Mouse (Mus musculus): ENCODE results near the gene Pycard.
"Not testable (repeated sequence)": the region's sequence is repeated elsewhere in the genome, so short reads cannot be mapped to it uniquely, and the experiment has no call there.

The Pycard gene

DNA sequence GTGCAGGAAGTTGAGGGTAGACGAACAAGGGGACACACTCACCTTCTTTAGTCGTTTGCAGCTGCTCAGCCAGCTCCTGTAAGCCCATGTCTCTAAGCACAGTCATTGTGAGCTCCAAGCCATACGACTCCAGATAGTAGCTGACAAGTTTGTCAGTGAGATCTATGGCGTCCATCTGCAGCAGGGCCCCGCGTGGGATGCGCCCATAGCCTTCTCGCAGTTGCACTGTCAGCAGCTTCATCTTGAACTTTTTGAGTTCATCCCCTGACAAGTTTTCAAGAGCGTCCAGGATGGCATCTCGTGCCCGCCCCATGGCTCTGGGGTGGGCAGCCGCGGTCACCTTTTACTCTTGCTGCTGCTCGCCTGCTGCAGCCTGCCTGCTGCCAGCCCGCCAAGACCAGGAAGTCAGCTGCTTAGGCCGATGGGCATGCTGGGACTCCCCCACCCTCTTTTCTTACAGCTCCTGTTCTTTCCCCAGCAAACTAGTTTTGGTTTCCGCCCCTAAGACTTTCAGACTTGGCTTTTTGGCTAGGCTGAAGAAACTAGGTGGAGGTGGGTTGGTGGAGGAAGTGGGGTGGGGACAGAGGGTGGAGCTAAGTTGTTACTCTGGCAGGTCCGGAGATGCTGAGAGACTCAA lies at the start of gene Pycard:
TSS of gene Pycard (minus strand) at position 527 of the 637 bp plus-strand sequence.
- DNase-seq = no peak

DNA sequence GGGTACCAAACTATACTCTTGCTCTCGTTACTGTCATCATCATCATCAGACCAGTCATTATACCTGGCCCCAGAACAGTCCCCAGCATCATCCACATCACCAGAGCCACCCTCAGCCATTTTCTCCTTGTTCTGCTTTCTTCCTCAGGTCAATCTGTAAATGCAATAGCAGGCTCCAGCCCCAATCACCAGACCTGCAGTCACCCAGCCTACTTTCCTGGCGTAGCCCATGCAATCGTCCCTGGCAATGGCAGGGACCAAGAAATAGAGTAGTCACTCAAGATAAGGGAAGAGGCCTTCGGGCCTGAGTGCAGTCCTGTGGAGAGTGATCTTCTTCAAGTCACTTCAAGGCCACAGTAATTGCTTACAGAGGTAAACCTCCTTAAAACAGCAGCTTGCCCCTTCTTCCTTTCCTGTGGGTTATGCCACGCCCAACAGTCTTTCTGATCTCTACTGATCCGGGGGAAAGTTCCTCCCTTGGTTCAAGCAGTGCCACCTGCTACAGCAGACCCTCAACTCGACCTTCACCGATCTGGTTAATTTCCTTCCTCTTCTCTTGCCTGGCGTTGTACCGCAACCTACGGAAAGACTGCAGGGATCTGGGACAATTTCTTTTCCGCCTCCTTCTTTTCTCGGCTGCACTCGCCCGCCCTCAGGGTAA lies 48.6 kb upstream of the Pycard start:
- not testable (repeated sequence) for DNase-seq

DNA sequence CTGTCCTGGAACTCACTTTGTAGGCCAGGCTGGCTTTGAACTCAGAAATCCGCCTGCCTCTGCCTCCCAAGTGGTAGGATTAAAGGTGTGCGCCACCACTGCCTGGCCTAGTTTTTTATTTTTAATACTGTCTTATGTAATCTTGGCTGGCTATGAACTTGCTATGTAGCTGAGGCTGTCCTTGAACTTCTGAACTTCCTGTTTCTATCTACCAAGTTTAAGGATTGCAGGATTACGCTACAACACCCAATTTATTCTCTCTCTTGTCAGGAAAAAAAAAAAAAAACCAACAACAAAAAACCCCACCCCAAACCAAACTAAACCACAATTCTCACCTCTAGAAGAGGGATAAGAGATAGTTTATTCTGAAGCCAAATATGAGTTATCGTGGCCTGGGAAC lies 39.9 kb upstream of the Pycard start:
- DNase-seq = no peak

DNA sequence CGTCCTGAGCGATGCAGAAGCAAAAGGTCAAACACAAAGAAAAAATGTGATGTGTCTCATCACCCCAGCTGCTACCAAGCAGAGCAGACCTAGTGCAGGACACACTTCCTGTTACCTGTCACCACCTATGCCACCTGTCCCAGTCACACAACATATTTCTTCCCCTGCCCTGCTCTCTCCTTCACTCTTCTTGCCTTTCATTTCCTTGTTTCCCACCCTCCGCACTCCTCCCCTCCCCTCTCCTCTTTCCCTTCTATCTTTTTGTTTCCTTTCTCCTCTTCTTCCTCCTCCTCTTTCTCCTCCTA lies 39.3 kb upstream of the Pycard start:
- no peak for DNase-seq

DNA sequence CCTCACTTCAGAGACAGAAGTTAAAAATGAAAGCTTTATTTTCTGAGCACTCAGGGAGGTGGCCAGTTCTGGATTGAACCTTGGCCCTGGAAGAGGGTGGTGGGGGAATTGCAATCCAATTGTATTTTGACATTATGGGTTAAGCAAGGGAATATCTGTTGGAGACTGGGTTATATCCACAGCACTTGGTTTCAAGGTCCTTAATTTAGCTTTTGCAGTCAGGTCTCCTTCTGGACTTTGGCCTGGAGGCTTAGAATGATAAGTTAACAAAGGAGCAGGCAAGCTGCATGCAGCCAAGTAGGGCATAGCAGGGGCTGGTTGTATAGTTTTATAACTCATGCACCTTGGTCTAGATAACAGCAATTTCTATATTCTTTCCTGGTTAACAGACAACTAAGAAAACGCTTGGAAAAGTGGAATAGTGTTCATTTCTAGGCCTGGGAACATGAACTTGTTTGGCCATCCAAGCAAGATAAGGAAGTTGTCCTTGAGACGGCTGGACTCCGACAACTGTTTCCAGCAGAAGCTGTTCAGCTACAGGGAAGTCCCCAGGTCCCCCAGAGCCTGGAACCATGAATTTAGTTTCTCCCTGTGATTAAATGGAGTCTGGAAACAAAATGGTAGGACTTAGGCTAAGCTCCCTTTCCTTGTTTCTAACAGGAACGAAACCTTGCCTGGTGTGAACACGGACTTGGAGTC lies 38.8 kb upstream of the Pycard start:
- DNase-seq = no peak

DNA sequence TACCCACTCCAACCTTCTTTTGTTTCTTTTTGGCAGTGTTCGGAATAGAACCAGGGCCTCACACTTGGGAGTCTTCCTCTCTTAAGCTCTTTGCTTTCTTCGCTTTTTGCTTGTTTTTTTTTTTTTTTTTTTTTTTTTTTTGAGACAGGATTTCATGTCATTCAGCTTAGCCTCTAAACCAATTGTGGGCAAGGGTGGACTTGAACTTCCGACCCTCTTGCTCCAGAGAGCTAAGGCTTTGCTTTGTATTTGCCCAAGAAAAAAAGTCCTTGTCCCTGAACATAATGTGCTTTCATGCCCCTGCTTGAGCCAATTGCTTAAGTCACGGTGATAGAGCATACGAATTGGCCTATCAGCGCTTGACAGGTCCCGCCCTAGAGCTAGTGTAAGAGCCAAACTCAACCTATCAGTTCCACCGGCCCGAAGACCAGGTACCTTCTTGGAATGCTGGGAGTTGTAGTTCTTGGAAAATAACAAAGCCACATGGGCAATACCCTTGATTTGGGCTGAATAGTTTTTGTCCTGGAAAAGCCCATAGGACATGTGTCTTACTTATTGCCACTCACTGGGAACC lies 37.8 kb upstream of the Pycard start:
- DNase-seq = no peak

DNA sequence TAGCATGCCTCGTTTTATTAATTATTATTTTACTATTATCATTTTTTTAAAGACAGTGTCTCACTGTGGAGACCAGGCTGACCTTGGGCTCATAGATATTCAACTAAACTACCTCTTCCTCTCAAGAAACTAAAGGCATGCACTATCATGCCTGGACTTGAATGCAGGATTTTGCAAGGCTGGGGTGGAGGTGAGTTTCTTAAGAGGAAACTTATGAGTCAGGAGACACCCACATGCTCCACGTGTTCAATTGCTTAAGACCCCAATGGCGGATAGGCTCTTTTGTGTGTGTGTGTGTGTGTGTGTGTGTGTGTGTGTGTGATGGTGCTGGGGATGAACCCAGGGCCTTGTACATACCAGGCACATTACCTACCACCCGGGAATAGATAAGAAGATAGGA lies 31.7 kb upstream of the Pycard start:
- no peak for DNase-seq

DNA sequence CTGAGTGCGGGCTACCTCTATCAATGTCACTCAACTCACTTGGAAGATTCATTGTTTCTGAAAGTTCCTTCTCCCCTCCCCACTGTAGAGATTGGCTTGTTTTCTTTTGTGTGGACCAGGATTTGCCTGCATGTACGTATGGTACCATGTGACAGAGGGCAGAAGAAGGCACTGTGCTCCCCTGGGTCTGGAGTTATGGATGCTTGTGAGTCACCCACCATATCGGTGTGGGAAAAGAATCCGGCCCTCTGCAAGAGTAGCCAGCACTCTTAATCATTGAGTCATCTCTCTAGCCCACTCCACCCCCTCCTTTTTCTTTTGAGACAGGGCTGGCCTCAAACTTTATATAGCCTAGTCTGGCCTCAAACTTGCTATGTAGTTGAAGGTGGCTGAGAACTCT lies 31.3 kb upstream of the Pycard start:
- no peak for DNase-seq

DNA sequence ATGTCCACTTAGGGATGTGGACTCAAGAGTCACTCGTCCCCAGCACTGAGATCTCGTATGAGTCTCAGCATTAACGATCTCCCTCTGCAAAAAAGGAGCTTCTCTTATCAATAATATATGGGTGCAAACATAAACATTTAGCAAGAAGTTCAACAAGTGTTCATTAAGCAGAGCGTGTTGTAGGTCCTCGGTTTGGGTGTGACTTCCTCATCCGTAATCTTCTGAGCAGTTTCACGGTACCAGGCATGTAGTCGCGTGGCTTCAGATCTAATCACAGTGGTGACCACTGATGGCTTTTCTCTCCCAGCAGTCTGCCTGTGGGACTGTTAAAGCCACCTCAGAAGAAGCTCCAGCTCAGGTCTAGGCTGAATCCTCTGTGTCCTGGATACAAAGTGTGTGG lies 30.7 kb upstream of the Pycard start:
- DNase-seq = no peak

DNA sequence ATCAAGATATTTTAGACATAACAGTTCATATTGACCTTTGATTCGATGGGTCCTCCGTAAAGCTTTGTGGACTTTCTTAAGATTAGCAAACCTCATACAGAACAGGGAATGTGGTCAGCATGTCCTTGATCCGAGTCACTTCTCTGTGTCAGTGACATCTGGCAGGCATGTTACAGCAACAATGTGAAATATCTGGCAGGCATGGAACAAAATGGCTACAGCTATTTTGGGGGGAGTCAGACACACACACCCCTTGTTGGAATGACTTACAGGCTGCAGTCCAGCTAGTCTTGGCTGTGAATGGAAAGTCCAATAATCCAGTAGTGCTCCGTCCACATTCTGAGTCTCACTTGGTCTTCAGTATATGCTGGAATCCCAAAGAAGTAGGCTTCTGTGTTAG lies 29.9 kb upstream of the Pycard start:
- DNase-seq = no peak

DNA sequence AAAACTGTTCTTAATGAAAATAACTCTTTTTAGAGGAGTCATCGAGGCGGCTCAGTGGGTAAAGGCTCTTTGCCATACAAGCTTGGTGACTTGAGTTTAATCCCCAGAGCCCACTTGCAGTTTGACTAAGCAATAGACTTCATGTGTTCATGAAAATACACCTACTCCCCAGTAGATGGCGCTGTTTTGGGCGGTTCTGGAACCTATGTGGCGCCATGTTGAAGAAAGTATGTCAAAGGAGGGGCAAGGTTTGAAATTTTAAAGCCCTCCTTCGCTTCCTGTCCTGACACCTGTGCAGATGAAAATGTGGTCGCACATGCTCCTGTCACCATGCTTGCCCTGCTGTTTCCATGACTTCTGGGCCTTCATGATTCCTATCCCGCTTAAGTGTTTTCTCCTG lies 29.3 kb upstream of the Pycard start:
- DNase-seq = no peak

DNA sequence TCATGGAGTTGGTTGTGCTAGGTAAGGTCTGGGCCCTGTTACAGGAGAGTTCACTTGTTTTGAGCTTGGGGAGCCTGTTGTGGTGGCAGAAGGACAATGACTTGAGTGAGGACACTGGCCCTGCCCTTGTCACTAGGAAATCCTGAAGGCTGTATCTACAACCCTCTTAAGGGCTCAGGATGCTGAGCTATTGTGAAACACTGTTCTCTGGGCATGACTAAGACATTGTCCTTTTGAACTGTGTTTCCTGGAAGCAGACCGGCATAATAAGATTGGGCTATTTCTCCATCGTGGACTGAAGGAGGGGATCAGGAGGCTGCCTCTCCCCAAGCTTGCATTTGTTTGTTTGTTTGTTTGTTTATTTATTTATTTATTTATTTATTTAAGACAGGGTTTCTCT lies 25.5 kb upstream of the Pycard start:
- DNase-seq = no peak

DNA sequence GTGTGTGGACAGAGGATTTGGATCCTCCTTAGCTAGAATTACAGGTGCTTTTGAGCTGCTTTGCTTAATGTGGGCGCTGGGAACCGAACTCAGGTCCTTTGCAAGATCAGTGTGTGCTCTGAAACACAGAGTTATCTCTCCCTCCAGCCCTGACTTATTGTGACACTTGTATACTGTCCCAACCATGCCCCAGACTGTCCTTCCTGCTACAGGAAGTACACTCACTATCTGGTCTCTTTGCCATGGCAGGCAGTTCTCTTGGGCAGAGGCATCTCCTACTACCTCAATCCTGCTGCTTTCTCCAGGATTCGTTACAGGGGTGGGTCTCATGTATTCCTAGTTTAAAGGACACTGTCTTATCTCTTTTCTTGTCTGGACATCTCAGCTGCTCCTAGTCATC lies 24.6 kb upstream of the Pycard start:
- DNase-seq = no peak

DNA sequence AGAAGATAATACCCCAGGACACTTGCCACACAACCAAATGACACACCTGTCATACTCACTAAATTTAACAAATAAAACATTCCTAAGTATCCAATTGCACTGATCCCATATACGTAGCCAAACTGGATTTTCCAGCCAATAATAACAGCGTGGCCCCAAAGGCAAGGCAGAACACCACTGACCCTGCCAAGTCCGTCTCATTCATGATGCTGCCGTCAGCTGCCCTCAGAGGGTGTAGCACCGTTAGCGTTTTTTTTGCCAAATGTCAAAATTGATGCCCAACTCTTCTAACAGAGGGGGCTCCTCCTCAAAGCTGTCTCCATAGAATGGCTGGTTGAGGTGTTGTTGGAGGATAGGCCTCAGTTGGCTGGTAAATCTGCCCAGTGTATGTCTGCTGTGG lies 23.0 kb upstream of the Pycard start:
- DNase-seq = no peak

DNA sequence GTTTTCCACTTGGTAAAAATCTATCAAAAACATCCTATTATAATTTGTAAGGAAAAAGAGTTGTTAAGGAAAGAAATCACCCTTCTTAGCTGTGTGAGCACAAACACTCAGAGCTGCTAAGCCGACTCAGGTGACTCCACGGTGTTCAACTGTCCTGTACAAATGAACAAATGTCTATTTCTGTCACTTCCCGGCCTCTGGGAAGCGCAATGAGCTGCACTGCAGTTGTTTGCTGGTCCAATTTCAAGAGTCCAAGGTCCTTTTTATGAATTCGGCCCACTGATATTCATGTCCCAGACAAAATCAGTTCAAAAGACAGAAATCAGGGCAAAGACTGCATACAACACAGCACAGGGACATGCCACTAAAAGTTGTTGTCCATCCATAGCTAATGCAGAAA lies 22.5 kb upstream of the Pycard start:
- not testable (repeated sequence) for DNase-seq

DNA sequence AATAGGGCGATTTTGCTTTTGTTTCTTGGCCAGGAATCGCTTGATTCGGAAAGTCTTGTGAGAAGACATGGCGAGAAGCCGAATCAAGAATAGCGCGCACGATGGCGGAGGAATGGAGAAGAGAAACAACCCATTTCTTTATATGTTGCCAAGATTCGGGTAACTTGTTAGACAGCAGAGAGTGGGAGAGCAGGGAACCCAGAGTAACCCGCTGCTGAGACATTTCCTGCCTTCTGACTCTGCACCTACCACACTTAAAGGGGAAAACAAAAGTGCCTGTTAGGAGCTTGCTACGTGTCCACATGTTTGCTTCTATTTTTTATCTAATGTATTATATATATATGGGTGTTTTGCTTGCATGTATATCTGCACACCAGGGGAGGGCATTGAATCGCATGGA lies 19.4 kb upstream of the Pycard start:
- DNase-seq = no peak

DNA sequence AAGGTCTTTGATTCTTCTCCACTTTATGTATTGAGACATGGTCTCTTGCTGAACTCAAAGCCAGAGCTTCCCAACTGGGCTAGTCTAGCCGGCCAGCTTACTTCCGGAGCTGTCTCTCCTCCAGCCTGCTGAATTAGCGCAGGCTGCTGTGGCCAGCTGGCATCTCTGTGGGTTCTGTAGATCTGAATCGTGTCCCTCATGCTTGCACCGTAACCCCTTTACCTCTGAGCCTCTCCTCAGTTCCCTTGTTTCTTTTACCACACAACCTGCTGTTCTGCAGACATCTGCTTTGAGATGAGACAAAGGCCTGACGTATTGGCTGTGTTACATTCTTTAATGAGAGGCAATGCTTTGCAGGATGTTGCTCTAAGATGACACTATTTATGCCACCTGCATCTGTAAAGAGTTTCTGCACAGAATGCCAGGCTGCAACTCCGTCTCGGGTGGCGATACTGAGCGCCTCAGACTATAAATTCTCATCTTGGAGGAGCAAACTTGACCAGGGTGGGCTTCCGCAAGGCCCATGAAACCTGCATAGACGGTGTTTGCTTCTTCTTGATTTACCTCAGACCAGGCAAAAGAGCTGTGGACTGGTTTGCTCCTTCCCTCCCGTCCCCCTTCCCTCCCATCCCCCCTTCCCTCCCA lies 18.6 kb upstream of the Pycard start:
- no peak for DNase-seq

DNA sequence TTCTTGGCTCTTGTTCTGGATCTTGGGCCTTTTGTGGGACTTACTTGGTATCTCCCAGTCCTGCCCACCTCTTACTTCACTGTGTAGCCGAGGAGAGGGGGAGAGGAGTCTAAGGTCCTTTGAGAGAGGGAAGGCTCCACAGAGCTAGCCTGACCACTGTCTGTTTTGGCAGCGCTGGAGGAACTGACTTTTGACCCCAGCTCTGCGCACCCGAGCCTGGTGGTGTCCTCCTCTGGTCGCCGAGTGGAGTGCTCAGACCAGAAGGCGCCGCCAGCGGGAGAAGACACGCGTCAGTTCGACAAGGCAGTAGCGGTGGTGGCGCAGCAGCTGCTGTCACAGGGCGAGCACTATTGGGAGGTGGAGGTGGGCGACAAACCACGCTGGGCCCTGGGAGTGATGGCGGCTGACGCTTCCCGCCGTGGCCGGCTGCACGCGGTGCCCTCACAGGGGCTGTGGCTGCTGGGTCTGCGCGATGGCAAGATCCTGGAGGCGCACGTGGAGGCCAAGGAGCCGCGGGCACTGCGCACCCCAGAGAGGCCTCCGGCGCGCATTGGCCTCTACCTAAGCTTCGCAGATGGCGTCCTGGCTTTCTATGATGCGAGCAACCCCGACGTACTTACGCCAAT lies 16.2 kb upstream of the Pycard start:
- DNase-seq = no peak

DNA sequence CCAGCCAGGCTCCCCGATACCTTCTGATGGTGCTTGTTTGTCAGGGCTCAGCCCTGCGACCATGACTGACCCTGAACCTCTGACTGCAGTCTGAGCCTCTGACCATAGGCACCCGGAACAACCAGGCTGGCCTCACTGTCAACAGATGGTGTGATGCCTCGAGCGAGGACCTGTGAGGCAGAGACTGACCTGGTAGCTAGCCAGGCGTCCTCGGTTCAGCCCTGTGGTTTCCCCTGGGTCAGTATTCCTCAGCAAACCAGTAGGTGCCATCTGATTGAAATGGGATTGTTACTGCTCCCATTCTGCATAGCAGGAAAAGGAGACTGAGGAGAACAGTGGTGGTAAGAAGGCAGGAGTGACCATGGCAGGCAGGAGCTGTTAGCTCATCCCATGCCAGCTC lies 12.5 kb upstream of the Pycard start:
- DNase-seq = no peak

DNA sequence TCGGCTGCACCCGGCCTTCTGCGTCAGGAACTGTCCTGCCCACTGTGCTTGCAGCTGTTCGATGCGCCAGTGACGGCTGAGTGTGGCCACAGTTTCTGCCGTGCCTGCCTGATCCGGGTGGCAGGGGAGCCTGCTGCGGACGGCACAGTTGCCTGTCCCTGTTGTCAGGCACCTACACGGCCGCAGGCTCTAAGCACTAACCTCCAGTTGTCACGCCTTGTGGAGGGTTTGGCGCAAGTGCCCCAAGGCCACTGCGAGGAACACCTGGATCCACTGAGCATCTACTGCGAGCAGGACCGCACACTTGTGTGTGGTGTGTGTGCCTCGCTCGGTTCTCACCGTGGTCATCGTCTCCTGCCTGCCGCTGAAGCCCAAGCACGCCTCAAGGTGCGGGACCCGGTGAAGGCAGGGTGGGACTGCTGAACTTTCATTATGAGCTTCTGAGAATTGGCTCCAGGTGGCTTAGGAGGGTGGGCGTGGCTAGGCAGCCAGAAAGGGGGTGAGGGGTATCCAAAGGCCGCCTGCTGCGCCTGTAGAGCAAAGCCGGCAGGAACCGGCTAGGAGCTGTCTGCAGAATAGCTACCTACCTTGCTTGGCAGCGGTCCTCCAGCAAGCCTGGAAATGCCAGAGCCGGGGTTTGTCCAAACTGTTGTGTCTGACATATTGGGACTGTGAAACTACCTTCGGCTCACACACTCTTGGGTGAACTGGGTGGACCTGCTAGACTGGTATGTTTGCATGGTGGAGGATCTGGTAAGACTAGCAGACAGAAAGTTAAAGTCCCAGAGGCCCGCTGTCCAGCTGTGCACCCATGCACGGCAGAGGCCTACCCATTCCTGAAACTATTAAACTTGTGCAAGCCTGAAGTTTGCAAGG lies 11.1 kb upstream of the Pycard start:
- no peak for DNase-seq

DNA sequence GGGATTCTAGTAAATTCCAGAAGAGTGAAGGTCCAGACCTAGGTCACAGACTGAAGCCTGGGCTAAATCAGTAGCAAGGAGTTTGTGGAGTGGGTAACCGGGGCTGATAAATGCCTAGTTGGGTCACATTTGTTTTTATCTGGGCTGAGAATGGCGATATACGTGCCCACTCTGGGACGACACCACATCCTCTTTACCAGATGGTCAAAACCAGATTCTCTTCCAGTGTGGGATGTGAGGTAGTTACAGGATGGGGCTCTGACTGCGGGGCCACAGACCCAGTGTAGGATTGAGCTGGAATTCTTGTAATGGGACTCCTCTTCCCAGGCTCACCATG lies 10.5 kb upstream of the Pycard start:
- DNase-seq = no peak

DNA sequence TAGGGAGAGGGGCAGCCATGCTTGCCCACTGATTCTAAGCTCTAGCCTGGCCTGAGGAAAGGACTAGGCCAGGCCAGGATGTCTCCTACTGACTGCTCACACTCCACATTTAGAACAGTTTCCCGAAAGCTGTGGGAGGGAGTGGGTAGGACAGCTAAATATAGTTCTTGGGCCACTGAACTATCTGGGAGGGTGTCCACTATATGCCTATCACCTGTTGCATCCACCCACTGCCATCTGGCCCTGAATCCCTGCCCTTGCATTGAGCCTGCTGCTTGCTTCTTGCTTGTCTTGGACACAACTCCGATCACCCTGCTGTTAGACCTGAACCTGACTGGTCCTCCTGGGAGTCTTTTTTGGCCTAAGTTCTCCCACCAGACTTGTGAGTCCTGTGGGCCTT lies 10.0 kb upstream of the Pycard start, which contains the start of gene Trim72:
TSS of gene Trim72 (plus strand) at position 262 of the 400 bp plus-strand sequence.
- no peak for DNase-seq

All from right cerebral cortex, postnatal 4 days (tissue).